Mouse (Mus musculus) left cerebral cortex, postnatal 14 days (tissue): ENCODE data around the gene Ostf1. TPM values are rescaled to one million over a fixed set of nuclear protein-coding genes. Genes with fewer than 3 reads are reported as not detected.

Source experiments
- DNase-seq, 2 experiments: peaks; one replicate each; pipeline ENCODE4 v3.0.0; 2021 to 2022; ENCODE audit warnings: low spot score in 2 of 2, mixed read lengths in 1 of 2
- intact Hi-C: fragments of 180-260 bp; cut with DNase I; formaldehyde crosslinking; loops from one replicate; pipeline ENCODE4 v1.15.1; 2025
- total RNA-seq, 2 experiments: library from RNA; stranded (reverse); gene quantifications; 2 replicates each; pipeline ENCODE4 v1.2.3; 2021

The Ostf1 gene
- total RNA-seq, 2 experiments from 2014 or later: 18.6 to 22.8 TPM

DNA sequence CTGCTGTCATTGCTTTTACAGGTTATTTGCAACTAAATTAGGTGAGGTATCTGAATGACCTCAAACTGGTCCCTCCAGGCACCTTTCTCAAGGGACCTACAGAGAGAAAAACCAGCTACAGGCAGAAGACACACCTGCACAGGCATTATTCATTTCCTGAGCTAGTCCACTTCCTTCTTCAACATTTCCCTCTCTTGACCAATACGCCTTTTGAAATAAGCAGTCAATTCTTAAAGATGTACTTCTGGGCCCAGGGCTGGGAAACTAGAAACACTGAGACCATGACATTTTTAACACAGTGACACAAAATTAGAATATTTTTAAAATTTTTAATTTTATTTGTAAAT, 52.6 kb downstream of the Ostf1 start:
- DNase-seq: no peak
- intact Hi-C loops: no loop called here

DNA sequence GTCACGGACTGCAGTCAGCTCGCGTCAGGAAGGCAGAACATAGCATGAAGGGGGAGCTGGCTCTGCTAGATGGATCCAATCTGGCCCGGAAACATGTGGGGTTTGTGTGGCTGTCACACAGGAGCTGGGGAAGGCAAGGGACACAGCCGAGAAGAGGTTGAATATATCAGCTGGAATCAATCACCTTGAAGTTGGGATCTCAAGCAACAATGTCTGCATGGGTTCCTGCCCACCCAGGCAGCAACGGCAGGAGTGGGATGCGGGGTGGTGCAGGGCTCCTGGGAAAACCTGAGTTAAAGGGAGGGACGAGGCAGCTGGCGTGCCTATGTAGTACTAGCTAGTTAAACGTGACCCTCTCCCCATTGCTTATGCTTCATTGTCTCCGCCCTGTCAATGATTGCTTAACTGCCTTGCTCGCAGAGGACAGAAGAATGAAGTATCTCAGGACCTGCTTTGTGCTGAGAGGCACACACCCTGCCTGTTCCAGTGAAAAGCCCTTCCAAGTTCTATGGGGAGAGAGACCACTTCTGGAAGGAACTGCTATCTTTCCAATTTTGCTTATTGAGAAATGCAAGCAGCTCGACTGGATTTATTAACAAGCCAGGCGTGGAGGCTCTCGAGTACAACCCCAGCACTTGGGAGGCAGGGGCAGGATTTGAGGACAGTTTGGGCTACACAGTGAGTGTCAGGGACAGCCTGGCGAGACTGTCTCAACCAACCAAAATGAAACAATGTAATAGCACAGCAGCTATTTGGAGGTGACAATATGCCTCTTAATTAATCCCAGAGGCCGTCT, 53.2 kb downstream of the Ostf1 start:
- DNase-seq: no peak
- intact Hi-C loops: no loop called here

DNA sequence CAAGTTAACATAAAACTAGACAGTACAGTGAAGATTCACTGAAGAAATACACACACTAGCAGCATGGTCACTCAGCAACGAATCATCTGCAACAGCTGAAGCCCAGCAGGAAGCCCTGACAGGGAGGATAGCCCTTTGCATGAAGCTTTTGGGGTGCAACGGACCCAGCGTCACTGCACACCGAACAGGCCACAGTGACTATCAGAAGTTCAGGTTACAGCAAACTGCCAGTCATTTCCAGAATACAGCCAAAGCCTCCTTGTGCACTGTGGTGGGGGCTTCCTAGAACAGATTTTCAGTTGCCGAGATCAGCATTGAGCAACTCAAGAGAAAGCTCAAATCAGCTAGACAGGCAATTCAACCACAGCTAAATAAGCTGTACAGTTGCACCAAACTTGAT, 54.3 kb downstream of the Ostf1 start:
- intact Hi-C loops: no loop called here
- DNase-seq: no peak

DNA sequence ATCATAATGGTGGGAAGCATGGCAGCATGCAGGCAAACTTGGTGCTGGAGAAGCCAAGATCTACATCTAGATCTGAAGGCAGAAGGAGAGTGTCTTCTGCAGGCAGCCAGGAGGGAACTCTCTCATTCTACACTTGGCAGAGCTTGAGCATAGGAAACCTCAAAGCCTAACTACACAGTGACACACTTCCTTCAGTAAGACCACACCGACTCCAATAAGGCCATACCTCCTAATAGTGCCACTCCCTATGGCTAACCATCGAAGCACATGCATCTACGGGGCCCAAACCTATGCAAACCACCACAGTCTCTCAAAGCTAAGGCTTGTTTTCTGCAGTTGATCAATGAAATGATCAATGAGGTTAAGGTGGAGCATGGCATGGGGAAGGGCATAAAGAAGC, 55.7 kb downstream of the Ostf1 start:
- DNase-seq: no peak
- intact Hi-C loops: no loop called here

DNA sequence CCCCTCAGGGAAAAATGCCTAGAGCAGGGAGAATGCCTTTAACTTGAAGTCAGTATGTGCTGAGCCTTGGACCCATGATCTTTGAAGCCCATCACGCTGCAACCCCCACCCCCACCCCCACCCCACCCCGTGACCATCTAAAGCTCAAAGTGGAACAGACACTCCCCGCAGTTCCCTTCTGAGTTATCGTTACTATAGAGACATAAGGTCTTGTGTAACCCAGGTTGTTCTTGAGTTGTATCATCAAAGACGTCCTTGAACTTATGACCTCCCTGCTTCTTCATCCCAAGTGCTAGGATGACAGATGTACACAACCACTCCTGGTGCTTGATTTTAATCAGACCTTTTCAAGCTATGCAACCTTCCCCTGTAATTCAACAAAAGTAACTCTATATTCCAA, 57.7 kb downstream of the Ostf1 start:
- no peak for DNase-seq
- intact Hi-C loops: no loop called here

DNA sequence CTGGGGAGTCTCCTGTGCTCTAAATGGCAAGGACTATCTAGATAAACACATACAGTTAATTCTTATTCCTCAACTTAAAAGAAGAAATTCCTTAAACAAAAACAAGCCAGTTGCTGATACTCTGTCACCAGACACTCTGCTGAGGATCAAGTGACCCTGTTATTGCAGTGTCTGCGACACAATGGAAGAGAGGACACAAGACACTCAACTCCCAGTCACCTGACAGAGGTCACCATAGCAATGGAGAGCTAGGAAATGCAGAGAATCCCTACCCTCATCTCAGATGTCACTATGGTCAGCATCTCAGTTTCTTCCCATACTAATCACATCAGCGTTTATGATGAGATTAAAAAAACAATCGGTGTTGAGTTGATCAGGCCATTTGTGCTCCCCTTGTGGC, 58.2 kb downstream of the Ostf1 start:
- DNase-seq: no peak
- intact Hi-C loops: no loop called here

DNA sequence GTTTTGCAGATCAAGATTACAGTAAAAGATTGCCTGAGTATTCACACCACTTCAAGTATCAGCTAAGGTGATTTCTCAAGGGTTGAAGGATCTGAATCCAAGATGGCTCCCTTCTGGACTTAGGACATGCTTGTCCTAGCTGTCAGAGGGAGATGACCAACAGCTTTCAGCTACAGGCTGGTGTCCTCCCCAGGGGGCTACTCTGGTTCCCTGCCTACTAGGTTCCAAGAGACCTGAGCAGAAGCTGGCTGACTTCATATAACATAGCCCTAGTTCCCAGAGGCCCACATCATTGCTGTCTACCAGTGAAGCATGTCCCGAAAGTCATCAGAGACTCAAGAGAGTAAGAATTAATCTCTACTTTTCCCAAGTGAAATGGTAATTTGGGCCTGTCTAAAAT, 62.1 kb downstream of the Ostf1 start:
- intact Hi-C loops: no loop called here
- DNase-seq: no peak

DNA sequence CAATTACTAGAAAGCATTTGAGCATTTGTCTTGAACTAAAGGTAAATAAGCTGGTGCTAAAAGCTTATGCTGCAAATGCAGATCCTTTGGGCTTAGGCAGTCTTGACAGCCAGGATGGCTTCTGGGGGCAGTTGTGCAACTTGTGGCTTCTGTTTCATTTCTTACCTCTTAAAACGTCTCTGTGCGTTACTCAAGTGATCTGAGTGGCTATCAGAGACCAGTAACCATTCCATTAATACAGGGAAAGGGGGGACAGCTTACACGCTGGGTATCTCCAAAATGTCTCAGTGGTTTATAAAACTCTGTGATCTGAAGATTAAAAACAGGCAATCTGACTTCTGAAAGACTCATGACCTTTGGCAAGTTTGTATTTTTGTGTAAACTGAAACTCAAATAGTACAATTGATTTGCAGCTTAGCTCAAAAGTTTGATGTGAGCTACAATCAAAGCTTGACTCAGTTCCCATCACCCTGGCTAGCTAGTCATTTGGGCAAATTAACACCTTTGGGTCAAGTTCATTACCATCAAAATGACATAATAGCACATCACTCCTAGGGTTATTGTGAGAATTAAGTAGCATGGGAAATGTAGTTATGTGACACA, 62.7 kb downstream of the Ostf1 start:
- intact Hi-C loops: no loop called here
- DNase-seq: no peak

DNA sequence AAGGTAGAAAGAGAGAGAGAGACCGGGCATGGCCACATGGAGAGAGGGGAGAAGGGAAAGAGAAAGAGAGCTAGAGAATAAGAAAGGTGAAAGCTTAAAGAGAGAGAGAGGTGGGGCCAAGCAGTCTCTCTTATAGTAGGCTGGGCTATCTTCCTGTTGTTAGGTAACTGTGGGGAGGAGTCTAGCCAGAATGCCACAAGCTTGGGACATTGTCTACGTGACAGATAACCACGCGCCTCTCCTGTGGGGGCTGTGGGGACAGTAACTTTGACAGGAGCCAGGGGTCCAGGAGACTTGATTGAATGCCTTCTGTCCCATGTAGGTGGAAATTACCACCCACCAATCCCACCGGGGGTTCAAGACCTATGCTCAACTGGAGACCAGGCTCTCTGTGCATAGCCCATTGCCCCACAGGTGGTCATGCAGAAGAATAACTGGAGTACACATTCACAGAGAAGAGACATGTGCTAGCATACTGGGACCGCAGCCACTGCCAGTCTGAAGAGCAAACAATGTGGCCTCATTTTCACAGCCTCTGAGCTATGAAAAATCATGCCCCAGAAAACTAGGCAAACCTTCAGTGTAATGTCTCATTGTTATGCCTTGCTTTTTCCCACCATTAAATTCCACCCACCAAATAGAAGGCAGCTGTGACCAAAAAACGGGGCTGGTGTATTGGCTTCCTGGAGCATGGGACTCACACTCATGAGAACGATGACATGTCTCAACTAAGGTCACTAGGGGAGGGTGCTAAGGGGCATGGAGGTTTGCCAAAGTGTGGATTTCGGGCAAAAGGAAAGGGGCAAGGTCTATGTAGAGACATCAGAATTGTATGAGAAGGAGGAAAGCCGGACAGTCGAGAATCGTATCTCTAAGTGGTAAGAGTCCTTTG, 63.4 kb downstream of the Ostf1 start:
- intact Hi-C loops: no loop called here
- DNase-seq: peak in 1 of 2 experiments; percentile 19

DNA sequence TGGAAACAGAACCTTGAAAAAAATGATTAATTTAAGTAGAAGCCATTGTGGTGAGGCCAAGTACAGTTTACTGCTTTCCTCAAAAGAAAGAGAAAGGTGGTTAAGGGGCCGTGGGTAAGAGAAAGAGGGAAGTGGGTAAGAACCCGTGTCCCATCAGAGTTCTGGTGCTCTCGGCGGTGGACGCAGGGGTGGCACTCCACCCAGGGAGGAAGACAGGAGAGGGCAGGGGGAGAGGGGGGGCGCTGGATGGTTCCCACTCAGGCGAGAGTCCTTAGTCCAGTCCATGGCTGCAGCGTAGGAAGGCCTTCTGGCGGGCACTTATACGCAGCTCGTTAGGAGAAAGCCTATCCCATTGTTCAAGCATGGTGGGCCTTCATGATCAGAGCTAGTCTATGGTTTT, 64.1 kb downstream of the Ostf1 start:
- intact Hi-C loops: no loop called here
- DNase-seq: no peak

DNA sequence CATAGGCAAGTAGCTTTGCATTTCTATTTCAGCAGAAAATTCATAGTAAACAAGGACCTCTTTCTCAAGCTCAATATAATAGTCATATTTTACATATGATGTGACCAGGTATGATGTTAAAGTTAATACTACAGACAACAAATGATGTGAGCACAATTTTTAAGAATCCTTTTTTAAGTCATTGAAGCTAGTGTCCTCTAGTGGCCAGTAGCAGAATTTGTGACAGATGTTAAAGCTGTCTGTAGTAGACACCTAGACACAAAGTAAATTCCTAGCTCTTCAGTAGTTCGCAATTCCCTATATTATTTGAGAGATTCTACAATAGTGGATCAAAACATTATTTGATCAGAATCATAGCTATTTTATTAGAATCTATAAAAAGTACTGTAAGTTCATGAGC, 73.9 kb downstream of the Ostf1 start:
- no peak for DNase-seq
- intact Hi-C loops: no loop called here

DNA sequence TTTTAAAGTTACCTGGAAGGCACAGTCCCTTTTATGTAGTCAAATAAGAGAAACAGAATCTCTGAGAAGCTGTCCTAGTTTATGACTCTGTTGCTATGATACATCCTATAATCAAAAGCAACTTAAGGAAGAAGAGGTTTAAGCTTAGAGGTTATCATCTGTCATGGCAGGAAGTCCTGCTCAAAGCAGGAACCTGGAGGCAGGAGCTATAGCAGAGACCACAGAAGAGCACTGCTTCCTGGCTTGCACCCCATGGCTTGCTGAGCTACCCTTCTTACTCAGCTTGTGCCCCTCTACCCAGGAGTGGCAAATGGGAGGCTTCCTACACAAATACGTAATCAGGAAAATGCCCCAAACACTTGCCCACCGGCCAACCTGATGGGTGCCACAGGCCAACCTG, 76.0 kb downstream of the Ostf1 start:
- intact Hi-C loops: no loop called here
- DNase-seq: no peak

DNA sequence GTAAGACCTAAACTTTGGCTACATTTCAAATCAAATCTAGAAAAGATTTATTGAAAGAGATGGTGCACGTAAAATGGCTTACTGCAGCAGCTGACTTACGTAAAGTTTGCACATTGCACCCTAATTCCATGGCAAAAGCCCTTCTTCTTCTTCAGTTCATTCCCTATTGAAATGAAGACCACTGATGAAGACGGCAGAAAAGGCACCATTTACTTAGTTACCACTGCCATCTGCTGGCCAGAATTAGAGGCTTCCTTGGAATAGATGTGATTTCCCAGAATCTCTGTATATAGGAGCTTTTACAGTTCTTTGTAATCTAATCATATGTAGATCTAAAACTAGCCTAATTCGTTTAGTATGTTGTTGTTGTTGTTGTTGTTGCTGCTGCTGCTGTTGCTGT, 83.0 kb downstream of the Ostf1 start:
- intact Hi-C loops: loop anchor here (5.0 kb wide), 1 partner anchor 691 kb away; no protein-coding TSS in a partner anchor
- peak; percentile 80 to 90 for DNase-seq

Other genes starting within 250 kb of the Ostf1 start
- gene Nmrk1, start 127 bp upstream of the Ostf1 start, total RNA-seq: 1 to 10 TPM; 3.8 to 5.3 TPM
- 10 to 100 TPM; 11.6 to 12.4 TPM for gene Carnmt1, start 38.9 kb upstream of the Ostf1 start, total RNA-seq
- 10 to 100 TPM; 22.3 to 23.0 TPM for gene D030056L22Rik, start 81.4 kb upstream of the Ostf1 start, total RNA-seq
- gene Trpm6, start 118.2 kb upstream of the Ostf1 start, total RNA-seq: under 1 TPM; 0.59 to 0.62 TPM